Mouse (Mus musculus) retina, postnatal 7 days (tissue): ENCODE data around the gene Prr5.

Experiments used
- DNase-seq: peaks from one replicate; pipeline ENCODE4 v3.0.0-alpha.2; 2012; ENCODE audit warnings: low read depth, low spot score

Gene Prr5

GRCm38 (mm10) chr15:84657384-84658064, 11.9 kb upstream of the Prr5 start:
- no peak for DNase-seq

- no peak for DNase-seq
Measured at GRCm38 (mm10) chr15:84658655-84659054, 10.8 kb upstream of the Prr5 start.

GRCm38 (mm10) chr15:84659856-84660255, 9.6 kb upstream of the Prr5 start:
- DNase-seq: no peak

- no peak for DNase-seq
Measured at GRCm38 (mm10) chr15:84661274-84661673, 8.1 kb upstream of the Prr5 start.

- no peak for DNase-seq
Measured at GRCm38 (mm10) chr15:84662952-84663684, 6.3 kb upstream of the Prr5 start.

GRCm38 (mm10) chr15:84663685-84664060, 5.7 kb upstream of the Prr5 start:
- no peak for DNase-seq

GRCm38 (mm10) chr15:84664542-84665460, 4.6 kb upstream of the Prr5 start:
- DNase-seq: no peak

- DNase-seq: no peak
Measured at GRCm38 (mm10) chr15:84665662-84666061, 3.8 kb upstream of the Prr5 start.

- DNase-seq: no peak
Measured at GRCm38 (mm10) chr15:84666065-84666464, 3.4 kb upstream of the Prr5 start.

- DNase-seq: no peak
Measured at GRCm38 (mm10) chr15:84667601-84668000, 1.8 kb upstream of the Prr5 start.

GRCm38 (mm10) chr15:84669771-84670656, 594 bp downstream of the Prr5 start:
- no peak for DNase-seq

GRCm38 (mm10) chr15:84670657-84671055, 1.2 kb downstream of the Prr5 start:
- no peak for DNase-seq

GRCm38 (mm10) chr15:84671401-84672307, 2.2 kb downstream of the Prr5 start:
- DNase-seq: peak; percentile 49

GRCm38 (mm10) chr15:84672308-84672615, 2.8 kb downstream of the Prr5 start:
- no peak for DNase-seq

GRCm38 (mm10) chr15:84672616-84673015, 3.2 kb downstream of the Prr5 start:
- no peak for DNase-seq

GRCm38 (mm10) chr15:84674329-84675067, 5.1 kb downstream of the Prr5 start:
- no peak for DNase-seq

GRCm38 (mm10) chr15:84675317-84675716, 5.9 kb downstream of the Prr5 start:
- DNase-seq: no peak

GRCm38 (mm10) chr15:84677943-84678342, 8.5 kb downstream of the Prr5 start:
- DNase-seq: no peak

GRCm38 (mm10) chr15:84679090-84679489, 9.7 kb downstream of the Prr5 start:
- DNase-seq: no peak

GRCm38 (mm10) chr15:84679794-84680193, 10.4 kb downstream of the Prr5 start:
- DNase-seq: no peak
